Mouse (Mus musculus): ENCODE measurements at regions not wholly inside any gene's neighbourhood (a gene's known extent, or its start where the extent isn't known, plus 50 kb on each side); places are given as distances from the start of the nearest gene placed in this dataset.

DNA sequence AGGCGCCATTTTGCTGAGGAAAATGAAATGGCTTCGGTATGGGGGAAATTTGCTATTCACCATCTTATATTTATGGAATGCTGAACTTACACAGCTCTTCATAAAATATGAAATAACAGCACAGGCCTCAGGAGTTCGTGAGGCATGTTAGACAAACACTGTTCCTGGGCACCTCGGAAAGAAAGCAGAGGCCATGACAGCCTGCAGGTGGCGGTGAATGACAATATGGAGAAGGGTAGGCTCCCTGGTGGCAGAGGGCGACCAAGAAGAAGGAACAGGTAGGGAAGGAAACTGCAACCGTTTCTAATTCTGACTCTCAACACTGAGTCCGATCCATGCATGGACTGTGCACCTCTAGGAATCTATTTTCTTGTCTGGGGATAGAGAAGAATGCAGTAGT, 553.6 kb upstream of the Tmpo start:
- no peak for DNase-seq (ENCODE audit: low spot score)

DNA sequence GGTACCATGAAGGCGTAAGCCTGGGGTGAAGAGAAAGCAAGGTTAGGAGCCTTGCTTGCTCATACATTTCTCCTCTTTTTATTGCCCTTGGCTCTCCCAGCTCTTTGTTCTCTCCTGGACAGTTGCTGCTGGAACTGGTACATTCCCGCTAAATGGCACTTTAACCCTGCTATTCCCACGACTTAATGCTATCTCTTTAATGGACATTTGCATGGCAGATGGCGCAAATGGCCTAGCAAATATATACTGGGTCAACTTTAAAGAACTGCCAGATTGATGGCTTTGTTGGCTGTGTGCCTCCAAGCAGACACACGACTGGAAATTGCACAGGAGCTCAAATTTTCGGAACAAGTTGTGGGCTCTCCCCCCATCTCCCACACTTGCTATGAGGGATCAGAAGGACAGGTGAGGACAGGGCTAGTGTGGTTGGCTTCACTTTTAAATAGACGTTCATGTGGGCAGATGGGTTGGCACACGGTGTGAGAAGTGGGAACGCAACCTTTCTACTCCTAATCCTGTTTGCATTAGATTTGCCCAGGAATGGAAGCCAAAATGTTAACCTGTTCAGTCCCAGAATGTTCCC, 551.0 kb upstream of the Tmpo start:
- DNase-seq (ENCODE audit: low spot score): no peak

DNA sequence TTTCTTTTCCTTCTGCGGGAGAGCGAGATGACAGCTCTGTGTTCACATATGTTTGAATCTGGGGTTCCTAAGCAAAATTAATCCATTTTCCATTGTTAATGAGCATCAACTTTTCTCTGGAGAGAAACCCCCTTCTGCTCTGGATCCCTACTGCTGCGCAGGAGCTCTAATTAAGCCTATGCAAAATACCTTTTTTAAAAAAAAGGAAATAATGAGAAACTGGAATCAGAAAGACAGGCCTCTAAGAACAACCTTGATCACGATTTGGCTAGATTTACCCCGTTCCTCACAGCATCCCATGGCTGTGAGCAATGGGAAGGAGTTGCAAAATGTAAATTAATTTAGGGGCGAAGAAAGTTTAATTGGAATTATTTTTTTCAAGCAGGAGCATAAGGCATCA, 548.9 kb upstream of the Tmpo start:
- no peak for DNase-seq (ENCODE audit: low spot score)

DNA sequence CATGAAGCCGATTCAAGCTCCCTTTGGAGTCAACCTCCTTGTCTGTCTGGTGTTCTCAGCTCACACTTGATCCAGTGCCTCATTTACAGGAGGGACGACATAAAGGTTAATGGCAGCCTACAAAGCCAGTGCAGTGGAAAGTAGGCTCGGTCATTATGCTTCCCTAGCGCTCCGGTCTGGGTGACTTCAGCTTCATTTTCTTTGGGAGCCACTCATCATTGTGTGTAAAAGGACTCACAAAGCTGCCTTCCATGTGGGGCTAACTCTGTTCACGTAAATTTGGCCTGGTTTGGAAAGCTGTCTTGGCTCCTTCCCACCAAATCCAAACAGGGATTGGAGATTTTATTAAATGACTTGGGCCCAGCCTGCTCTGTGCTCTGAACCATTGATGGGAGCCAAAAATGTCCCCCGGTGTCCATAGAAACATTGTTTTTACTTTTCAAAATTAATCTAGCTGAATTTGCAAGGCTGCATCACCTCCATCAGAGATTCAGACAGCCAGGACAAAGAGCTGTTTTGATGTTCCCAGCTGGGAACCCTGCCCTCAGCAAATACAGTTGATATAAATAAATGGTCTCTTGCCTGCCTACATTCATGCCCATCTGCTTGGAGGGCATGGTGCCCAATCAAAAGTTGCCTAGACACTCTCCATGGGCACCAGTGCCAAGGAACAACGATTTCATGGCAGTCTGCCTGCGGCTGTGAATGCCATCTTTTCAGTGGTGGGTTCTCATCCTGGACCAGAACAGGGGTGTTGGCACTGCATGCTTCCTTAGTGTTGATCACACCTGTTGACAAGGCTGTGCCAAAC, 538.7 kb upstream of the Tmpo start:
- no peak for DNase-seq (ENCODE audit: low spot score)

DNA sequence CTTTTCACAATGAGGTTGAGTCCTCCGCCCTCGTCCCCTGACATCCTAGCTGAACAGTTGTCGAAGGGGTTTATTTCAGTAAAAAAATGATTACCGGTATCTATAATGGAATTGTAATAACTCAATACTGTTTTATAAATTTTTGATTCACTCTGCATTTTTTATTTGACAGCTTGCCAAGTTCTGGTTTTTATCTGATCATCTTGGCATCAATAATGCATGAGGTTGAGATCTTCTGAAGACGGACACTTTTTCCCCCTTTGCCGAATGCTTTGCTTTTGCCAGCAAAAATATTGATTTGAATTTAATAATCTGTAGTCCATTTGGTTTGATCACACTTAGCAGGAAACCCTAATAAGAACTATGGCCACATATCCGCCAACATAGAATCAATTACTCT, 535.5 kb upstream of the Tmpo start:
- no peak for DNase-seq (ENCODE audit: low spot score)

DNA sequence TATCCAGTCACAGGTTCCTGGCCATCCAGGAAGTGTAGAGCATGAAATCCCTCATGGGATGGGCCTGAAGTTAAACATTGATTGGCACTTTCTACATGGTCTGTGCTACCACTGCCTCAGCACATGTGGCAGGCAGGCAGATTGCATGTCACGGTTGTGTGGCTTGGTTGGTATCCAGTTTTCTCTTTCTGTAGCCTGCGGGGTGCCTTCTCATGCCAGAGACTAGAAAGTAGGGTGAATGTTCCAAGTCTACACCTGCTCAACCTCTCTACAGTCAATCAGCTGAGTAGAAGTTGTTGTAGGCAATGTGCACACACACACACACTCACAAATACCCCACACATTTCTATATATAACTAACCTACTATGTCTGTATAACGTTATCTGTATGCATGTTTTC, 533.5 kb upstream of the Tmpo start:
- DNase-seq (ENCODE audit: low spot score): no peak

DNA sequence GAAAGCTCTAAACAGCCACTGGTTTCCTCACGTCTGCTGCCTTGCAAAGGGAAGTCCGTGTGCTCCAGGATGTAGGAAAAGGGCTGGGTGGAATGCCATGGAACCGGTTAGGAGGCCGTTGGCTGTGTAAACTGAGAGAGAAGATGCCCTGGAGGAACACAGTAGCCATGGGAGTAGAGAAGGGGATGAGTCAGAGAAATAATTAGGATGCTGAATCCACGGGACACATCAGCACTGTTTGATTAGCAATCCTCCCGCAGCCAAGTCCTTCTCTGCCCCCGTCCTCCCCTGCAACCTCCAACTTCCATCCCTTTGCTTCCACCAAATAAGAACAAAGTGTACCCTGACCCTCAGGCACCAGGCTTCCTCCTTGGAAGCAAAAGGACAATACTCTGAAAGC, 532.4 kb upstream of the Tmpo start:
- no peak for DNase-seq (ENCODE audit: low spot score)

DNA sequence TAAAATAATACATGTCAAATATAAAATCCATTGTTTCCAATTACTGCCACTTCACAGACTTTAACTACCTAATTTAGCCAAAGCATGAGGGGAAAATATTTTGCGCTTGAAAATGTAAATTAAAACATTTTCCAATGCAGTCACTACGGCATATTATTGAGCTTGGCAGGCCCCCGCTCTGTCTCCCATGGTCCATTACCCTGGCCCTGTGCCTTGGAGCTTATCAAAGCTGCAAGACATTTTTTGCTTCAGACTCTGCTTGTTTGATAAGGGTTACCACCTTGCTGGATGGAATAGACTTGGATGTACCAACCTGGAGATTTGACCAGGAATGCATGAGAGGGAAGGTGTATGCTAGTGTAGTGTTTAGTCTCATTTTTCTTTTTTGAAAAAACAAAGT, 525.7 kb upstream of the Tmpo start:
- DNase-seq (ENCODE audit: low spot score): no peak

DNA sequence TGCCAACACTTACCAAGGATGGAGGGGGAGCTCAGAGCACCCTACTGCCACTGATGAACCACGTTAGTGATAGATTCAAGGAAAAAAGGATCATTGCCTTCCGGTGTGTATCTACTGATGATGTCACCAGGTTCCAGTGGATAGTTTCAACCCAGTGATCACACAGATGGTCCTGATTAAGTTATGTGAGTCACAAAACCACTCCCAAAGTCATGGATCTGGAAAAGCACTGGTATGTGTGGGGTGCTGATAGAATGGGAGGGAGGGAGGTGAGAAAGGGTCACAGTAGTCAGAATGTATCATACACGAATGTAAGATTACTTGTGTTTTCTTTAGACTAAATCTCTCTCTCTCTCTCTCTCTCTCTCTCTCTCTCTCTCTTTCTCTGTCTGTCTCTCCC, 523.6 kb upstream of the Tmpo start:
- DNase-seq (ENCODE audit: low spot score): no peak

DNA sequence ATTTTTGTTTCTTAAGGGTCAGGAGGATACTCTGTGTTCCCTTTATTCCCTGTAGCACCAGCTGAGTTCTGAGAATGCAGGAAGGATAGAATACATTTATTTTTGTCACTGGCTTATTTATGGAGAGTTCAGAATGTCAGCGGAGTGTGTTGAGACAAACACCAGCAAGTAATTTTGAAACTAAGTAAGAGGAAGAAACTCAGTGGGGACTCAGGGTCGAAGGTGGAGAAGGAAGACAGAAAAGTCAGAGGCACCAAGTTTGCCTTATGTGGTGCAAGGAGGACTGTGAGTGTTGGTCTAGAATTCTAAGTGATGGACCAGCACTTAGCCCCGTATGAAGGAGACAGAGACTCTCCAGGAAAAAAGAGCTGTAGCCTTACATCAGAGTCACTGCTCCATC, 520.7 kb upstream of the Tmpo start:
- DNase-seq (ENCODE audit: low spot score): no peak

DNA sequence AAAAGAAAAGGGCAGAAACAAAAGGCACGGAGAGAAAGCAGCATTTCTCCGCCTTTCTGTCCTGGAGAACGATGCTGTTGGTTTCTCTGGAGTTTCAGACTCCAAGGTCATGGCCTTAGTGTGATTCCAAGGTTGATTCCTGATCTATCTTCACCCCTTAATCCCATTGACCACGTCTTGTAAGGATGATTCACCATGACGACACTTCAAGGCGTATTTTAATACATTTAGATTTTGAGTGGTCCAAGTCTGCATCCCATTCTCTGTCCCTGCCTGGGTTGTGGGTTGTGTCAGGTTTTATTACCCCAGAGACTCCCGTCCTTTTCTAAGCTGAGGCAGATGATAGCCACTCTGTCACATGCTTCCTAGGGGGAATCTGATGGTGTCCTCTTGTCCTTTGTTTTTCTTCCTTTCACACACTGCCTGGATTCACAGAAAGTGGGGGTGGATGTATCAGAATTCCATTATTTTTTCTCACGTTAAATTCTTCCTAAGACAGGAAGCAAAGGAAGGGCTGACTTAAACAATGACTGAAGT, 505.0 kb upstream of the Tmpo start:
- DNase-seq (ENCODE audit: low spot score): no peak

DNA sequence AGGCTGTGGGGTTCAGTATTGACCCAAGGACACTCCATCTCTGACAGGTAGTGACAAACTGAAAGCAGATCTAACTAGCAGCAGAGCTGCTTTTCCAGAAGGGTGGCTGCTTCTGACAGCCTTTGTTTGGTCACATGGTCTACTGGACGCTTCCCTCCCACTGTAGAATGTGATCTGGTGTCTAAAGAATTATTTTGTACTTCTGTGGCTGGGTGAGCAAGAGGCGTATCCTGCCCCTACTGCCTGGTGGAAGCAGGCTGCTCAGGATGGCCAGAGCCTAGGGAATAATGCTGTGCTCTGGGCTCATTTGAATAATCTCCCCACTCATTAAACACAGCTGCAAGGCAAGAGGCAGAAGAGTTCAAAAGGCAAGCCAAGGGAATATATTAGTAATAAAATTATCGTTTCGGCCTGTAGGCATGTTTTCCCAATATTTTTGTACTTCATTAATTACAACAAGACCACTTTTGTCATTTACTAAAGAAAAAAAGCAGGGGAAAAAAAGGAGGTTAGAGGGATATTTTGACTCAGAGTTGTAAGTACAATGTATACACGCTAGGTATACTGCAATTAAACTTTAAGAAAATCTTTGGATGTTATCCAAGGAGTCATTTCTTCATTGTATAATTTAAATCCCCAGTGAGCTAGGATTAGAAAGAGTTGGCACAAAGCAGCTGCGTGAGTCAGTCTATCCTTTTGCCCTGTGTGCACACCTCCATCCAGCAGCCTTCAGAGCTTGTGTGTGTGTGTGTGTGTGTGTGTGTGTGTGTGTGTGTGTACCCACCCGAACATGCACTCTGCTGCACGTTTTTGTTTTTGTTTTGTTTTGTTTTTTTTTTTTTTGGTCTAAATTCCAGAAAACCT, 504.3 kb upstream of the Tmpo start:
- DNase-seq (ENCODE audit: low spot score): no peak

DNA sequence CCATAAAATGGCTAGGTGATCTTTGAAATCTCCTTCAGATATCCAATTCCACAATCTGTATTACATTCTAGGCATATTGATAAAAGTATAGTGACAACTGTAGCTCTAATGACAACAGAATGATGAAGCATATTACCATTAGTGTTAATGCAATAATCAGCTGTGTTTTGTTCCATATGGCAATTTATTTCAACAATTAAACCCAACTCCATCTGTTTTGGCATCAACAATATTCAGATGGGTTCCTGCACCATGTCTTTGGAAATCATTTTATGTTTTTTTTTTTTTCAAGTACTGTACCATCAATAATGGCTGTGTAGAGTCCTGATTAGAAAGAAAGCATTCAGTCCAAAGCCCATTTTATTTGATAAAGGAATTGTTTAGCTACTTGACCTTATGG, 498.5 kb upstream of the Tmpo start:
- DNase-seq (ENCODE audit: low spot score): no peak

DNA sequence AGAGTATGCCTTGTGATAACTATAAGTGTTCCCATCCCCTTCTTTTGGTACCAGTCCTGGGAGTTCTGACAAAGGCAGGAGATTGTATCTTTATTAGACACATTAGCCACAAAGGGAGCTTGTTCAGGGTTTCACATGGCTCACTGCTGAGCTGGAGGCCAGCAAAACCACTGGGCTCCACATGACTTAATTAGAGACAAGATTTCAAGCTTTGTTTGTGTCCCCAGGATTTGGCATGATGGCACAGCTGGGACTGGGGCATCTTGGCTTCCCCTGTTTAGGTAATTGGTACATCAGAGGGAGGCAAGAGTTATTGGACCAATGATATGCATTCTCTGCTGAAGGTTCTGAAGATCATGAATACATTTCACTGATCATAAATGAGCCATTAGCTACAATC, 456.8 kb upstream of the Tmpo start:
- no peak for DNase-seq (ENCODE audit: low spot score)

DNA sequence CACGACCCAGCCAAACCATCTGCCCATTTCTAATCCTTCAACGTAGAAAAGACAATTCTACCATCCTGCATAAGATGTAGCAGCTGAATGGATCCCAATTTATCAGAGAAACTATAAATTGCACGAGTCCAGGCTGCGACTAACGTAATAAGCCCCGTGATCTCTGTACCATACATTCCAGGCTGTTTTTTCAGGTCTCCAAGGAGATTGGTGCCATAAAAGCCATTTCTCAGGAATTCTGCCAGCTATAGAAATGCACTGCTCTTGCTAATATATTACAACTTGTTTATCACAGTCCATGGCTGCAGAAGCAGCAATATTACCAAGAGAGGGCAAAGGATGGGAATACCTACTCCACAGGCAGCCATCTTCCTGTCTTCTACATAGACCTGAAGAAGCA, 447.6 kb upstream of the Tmpo start:
- no peak for DNase-seq (ENCODE audit: low spot score)

DNA sequence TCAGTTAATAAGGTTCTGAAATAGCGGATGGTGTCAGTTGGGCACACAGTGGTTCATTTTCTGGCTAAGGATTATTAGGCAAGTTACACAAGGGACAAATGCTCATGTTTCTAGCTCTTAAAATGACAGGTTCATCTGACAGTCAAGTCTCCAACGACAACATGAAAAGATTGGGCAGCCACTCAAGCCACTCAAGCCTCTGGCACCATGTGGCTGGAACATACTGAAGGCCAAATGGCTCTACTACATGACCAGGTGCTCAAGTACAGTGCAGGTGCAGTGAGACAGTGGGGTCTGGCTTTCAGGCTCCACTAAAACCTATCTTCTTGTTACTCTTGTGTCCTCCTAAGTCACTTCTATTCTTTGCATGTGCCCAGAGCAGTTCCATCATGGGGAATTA, 441.2 kb upstream of the Tmpo start:
- DNase-seq (ENCODE audit: low spot score): no peak

DNA sequence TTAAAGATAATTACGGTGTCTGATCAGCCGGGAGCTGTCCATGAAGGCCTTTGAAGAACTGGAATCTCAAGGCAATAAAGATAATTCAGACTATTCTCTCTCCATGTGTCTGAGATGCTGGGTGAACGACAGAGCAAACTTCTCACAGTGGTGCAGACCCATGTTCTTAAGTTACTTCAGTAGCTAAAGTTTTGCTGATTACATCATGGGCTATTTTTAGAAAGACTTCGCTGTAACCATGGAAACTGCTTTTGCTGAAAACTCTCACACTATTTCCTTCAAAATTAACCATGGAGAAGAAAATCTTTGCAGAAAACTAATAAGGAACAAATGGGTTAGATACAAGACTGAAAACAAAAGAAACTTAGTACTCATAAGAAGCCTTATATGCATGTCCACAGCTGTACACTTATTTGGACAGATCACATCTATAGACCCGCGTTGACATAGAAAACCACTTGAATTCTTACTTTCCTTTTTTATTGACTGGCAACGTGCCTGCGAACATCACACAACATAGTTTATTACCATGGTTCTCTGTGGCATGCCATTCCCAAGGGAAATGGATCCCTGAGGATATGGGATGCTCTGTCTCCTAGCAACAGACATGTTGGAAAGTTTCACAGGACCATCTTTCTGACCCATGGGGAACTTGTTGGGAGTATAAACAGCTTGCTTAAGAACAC, 432.8 kb upstream of the Tmpo start:
- DNase-seq (ENCODE audit: low spot score): no peak

DNA sequence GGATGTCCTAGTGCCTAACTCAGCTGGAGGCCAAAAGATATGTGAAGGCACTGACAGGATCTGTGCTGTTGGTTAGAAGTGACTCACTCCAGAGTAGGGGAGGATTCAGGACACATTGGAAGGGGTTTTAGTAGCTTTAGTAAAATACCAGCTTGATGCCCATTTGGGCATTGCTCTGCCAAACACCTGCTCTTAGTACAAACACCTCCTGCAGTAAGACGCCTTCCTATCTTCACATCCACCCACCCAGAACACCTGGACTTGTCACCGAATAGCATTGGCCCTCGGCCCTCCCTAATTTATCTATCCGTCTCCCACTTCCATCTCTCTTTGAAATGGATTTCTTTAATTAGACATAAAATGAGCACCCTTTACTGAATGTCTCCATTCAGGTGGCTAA, 430.9 kb upstream of the Tmpo start:
- DNase-seq (ENCODE audit: low spot score): no peak

DNA sequence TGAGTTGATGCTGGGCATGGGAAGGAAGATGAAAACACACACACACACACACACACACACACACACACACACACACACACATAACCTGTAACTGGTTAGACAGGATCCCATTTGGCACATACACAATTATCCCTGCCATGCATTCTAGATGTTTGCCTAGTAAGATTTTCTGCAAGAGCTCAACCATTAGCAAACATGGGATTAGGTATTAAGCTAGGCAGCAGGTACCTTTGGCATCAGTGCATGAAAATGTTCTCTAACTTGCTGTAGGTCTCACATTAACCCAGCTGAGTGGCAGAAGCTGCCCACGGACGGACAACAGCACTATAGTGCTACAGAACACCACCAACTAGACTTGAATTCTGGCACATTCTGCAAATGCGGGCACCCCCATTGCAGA, 413.8 kb upstream of the Tmpo start:
- no peak for DNase-seq (ENCODE audit: low spot score)

DNA sequence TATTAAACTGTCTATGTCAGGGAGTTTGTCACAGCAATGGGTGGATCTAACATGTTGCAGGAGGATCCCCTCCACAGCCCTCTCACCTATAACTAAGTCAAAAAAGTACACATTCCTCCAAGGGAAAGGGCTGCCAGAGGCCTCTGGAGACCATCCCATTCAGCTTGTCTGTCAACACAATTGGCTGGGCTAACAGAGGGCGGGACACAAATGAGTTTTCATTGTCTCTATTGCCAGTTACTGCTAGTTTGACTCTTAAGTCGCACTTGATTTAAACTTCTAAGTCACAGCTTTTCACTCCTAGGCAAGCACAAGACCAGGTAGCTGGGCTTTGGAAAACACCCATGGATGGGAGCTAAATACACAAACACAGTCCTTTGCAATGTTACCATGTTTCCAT, 412.3 kb upstream of the Tmpo start:
- no peak for DNase-seq (ENCODE audit: low spot score)

DNA sequence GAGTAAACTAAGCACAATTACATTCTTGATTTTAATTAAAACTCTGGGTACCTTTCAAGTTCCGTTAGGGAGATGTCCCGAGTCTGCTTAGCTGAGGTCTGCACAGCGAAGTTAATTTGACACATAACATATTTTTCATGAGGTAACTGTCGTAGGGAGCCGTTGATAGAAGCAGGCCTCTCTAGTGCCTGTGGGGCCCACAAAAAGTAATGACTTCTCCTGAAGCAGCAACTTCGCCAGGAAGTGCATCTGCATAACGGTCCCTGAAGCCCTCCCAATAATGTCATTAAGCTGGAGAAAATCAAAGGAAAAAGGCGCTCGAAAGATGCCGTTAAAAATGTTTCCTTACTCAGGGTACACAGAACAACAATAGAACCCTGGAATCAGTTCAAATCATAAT, 410.7 kb upstream of the Tmpo start:
- DNase-seq (ENCODE audit: low spot score): no peak

DNA sequence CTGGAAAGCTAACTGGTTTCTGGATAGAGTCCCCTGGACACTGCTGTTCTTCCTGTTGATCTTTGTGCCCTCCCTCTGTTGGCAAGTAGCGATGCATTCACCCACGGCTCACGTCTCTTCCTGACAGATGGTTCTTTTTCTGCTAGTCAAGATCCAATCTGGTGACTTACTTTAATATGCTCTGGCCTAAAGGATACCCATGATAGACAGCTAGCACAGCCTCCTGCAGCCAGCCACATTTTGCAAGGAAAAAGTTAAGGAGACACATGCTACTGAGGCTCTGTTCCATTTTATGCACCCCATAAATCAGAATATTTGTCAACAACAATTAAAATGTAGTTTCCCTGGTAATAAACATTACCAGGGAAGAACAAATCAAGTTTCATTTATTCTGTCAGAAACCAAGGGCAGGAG, 410.3 kb upstream of the Tmpo start:
- DNase-seq (ENCODE audit: low spot score): no peak
